Mouse (Mus musculus): ENCODE results near the gene Arl6ip6.
A peak's percentile ranks its signal among the peaks of the same experiment; 100 is the strongest.

Gene Arl6ip6

DNA sequence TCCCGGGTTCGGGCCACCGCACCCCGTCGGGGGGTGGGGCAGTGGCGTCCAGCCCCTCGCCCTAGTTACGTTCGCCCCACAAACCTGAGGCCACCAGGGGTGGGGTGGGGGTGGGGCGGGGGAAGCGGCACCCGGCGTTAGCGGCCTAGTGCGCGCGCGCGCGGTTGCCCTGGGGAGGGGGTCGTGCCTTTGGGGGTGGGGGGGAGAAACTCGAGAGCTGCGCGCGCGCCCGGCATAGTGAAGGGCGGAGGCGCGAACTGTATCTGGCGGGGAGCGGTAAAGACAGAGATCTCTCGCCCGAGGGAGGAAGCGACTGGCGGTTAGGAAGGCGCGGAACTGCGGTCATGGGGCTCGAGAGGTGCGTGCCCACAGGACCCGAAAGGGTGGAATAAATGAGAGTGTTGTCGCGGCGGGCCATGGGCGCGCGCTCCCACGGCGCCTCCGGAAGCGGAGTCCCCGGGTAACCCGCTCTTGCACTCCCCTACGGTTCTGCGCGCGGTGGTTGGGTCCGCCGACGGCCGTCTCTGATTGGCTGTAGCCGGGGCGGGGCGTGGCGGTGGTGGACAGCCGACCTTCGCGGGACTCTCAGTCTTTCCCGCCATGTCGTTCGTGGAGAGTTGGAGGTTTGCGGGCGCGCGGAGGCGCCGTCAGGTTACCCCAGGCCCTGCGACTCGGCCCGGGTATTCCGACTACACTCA is at the start of gene Arl6ip6:
Arl6ip6 (plus strand) TSS at position 204 of the 698 bp plus-strand sequence.
- DNase-seq (ENCODE audit: low spot score in 2 of 2), result peak; percentile 98 to 99

DNA sequence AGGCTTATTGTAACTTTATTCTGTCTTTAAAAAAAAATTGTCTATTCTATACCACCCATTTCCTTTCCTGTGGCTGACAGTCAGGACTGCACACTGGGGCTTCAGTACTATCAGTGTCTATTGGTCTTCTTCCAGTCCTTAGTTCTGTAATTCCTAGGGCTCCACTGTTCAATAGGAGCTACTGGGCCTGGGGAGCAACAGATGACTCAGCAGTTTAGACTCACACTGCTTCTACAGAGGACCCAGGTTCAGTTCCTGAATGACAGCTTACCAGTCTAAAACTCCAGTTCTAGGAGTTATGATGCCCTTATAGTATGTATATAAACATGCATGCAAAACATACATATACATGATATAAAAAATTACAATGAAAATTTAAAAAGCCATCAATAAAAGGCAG is 44.7 kb upstream of the Arl6ip6 start:
- no peak for DNase-seq (ENCODE audit: low spot score in 2 of 2)

DNA sequence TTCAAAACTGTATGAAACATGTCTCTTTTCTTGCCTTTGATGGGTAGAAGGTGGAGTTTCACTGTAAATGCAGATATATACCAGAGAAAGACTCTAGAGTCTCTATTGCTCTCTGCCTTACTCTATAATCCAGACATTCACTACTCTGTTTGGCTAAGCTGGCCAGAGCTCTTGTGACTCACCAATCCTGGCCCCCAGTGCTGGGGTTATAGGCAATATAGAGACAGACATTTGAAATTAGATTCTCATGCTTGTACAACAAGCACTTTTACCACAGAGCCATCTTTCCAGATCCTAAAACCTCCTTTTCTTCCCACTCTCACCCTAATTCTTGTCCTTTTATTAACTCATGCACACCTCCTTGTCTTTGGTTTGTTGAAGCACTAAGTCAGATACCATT is 17.6 kb upstream of the Arl6ip6 start:
- no peak for DNase-seq (ENCODE audit: low spot score in 2 of 2)

- no peak for DNase-seq (ENCODE audit: low spot score in 2 of 2)
Observed at GRCm38 (mm10) chr2:53178966-53179365, 12.6 kb upstream of the Arl6ip6 start.

DNA sequence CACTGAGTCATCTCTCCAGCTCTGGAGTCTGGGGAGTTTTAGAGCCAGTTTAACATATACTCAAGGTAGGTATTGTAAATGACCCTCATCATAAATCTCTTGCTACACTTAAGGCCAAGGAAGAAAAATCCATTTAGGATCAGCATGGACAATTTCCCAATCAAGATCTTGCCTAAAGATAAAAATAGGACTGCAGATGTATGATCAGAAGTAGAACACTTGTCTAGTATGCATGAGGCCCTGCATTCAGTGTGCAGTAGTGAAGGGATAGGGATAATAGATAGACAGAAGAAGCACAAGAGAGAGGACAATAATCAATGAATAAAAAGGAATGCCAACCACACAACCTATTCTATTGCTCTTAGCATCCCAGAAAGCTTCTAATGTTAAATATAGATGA is 11.7 kb upstream of the Arl6ip6 start:
- DNase-seq (ENCODE audit: low spot score in 2 of 2), result no peak

- DNase-seq (ENCODE audit: low spot score in 2 of 2), result peak in 1 of 2 experiments; percentile 2
Observed at GRCm38 (mm10) chr2:53189811-53190210, 1.7 kb upstream of the Arl6ip6 start.

DNA sequence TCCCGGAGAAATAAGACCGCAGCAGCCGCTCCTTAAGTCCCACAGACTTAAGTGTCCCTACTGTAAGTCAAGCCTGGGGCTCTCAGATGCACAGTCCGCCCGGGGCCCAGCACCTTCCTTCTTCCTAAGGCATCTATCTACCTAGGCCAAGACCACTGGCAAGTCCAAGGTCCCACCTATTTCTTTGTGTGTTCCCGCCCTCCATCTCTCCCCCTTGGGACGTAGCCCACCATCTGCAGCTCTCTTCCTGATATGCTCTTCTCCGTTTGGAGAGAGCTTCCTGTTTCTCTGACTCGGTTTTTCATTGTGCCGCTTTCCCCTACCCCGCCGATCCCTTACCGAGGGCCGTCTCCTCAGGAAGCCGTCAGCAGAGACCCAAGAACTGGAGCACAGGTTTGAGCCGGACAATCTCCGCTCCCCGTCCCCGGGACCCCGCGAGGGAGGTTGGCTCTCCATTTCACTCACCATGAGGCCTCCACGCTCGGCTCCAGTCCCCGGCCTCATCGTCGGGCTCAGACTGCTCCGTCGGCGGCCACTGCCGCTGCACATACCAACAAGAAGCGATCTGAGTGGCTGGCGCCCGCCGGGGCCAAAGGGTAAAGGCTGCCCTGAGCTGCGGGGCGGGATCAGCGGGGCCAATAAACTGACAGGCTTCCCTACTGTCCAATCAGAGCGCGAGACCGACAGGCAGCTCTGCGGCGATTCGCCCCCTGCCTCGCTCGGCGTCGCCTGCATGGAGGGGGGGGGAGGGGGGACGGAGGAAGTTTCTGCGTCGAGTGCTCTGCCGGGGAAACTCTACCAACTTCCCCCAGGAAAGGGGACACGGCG is 628 bp upstream of the Arl6ip6 start, which contains the start of gene Prpf40a:
Prpf40a (minus strand) TSS at position 601 of the 828 bp plus-strand sequence.
- peak; percentile 99 for DNase-seq (ENCODE audit: low spot score in 2 of 2)

- DNase-seq (ENCODE audit: low spot score in 2 of 2), result no peak
Observed at GRCm38 (mm10) chr2:53192386-53192785, 860 bp downstream of the Arl6ip6 start.

DNA sequence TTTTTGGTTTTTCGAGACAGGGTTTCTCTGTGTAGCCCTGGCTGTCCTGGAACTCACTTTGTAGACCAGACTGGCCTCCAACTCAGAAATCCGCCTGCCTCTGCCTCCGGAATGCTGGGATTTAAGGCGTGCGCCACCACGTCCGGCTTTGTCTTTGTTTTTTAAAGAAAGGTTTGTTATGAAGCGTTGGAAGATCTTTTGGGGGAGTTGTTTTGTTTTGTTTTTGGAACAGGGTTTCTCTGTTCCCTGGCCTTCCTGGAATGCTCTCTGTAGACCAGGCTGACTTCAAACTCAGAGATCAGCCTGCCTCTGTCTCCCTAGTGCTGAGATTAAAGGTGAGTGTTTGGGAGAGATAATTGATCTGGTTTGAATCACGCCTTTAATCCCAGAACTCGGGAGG is 4.9 kb downstream of the Arl6ip6 start:
- no peak for DNase-seq (ENCODE audit: low spot score in 2 of 2)

- DNase-seq (ENCODE audit: low spot score in 2 of 2), result no peak
Observed at GRCm38 (mm10) chr2:53199203-53199602, 7.7 kb downstream of the Arl6ip6 start.

- no peak for DNase-seq (ENCODE audit: low spot score in 2 of 2)
Observed at GRCm38 (mm10) chr2:53200164-53200885, 8.8 kb downstream of the Arl6ip6 start.

GRCm38 (mm10) chr2:53204373-53205274 is 13.1 kb downstream of the Arl6ip6 start:
- DNase-seq (ENCODE audit: low spot score in 2 of 2), result no peak

- no peak for DNase-seq (ENCODE audit: low spot score in 2 of 2)
Observed at GRCm38 (mm10) chr2:53206749-53207148, 15.2 kb downstream of the Arl6ip6 start.

DNA sequence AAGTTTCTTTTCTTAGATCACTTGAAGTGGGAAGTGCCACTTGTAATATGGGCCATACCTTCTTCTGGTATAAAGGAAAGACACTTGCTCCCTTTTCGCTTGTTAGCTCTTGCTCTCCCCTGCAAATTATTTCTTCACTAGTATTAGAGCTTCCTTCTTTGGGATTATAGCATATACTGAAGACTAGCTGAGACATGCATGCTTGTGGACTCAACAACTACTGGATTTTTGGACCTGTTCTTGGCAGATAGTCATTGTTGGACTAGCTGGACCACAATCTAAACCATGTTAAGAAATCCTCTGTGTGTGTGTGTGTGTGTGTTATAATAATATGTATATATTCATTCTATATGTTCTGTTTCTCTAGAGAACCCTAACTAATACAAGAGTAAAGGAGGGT is 22.0 kb downstream of the Arl6ip6 start:
- DNase-seq (ENCODE audit: low spot score in 2 of 2), result no peak

DNA sequence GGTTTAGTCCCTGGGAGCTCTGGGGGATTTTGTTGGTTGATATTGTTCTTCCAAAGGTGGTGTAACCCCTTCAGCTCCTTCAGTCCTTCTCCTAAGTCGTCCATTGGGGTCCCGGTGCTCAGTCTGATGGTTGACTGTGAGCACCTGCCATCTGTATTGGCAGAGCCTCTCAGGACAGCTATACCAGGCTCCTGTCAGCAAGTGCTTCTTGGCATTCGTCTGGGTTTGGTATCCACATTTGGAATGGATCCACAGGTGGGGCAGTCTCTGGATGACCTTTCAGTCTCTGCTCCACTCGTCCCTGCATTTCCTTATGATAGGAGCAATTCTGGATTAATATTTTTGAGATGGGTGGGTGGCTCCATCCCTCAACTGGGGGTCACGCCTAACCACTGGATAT is 30.7 kb downstream of the Arl6ip6 start:
- no peak for DNase-seq (ENCODE audit: low spot score in 2 of 2)

DNA sequence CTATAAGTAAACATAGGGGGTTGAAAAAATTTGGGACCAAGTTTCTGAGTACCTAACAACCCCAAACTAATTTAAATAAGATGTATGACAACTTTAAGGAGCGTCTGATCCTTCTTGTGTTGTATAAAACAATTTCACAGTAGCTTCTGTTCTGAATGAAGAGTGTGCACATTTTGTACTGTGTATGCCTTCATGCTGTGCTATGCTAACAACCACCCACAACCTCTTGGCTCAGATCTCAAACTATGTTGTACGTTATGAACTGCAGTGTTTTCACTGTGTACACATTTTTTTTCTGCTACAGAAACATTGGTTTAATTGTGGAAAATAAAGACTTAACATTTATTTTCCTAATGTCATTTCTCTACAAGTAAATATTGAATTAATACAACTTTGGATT is 65.5 kb downstream of the Arl6ip6 start:
- DNase-seq (ENCODE audit: low spot score in 2 of 2), result no peak
